Mouse (Mus musculus) lung, embryonic 15.5 days (tissue): Measurements from ENCODE around the gene Gm10100. TPM values are rescaled to one million over a fixed set of nuclear protein-coding genes. Genes with fewer than 3 reads are reported as not detected.
"Not testable (repeated sequence)": the region's sequence is repeated elsewhere in the genome, so short reads cannot be mapped to it uniquely, and the experiment has no call there.

Experiments used
- ATAC-seq: fragments of 200-750 bp; cut with Nextera tagmentation; 2 replicates; pipeline ENCODE4 v1.8.0; 2017; ENCODE audit warnings: moderate number of reproducible peaks, borderline replicate concordance; ENCODE audit not compliant: low FRiP score, low TSS enrichment; ENCODE audit errors: extremely low read depth
- H3K27ac ChIP-seq: fragments of 300-500 bp; sonication (generic); 2 replicates; pipeline ENCODE4 v1.5.1; 2015; ENCODE audit warnings: moderate library complexity, mild to moderate bottlenecking, inconsistent platforms
- H3K27me3 ChIP-seq: fragments of 300-500 bp; sonication (generic); 2 replicates; pipeline ENCODE4 v1.6.1; 2015; ENCODE audit warnings: inconsistent platforms
- H3K36me3 ChIP-seq: fragments of 300-500 bp; sonication (generic); 2 replicates; pipeline ENCODE4 v1.6.1; 2015; ENCODE audit warnings: inconsistent platforms
- H3K4me1 ChIP-seq: fragments of 300-500 bp; sonication (generic); 2 replicates; pipeline ENCODE4 v1.6.1; 2015; ENCODE audit warnings: inconsistent platforms
- H3K4me2 ChIP-seq: fragments of 300-500 bp; sonication (generic); 2 replicates; pipeline ENCODE4 v1.6.1; 2015; ENCODE audit warnings: inconsistent platforms, mild to moderate bottlenecking, moderate library complexity
- H3K4me3 ChIP-seq: fragments of 300-500 bp; sonication (generic); 2 replicates; pipeline ENCODE4 v1.5.1; 2015; ENCODE audit warnings: mild to moderate bottlenecking, inconsistent platforms
- H3K9ac ChIP-seq: fragments of 300-500 bp; sonication (generic); 2 replicates; pipeline ENCODE4 v1.6.1; 2015; ENCODE audit warnings: inconsistent platforms
- H3K9me3 ChIP-seq: fragments of 300-500 bp; sonication (generic); 2 replicates; pipeline ENCODE4 v1.6.1; 2016; ENCODE audit warnings: inconsistent platforms
- WGBS: fragments of 180-500 bp; shearing (Covaris S2); methylation state at CpG from one replicate; pipeline ENCODE4 v1.1.7; 2015; 5-methylcytosine and 5-hydroxymethylcytosine counted together
- polyA plus RNA-seq: library from polyadenylated mRNA; unstranded; fragments of >200 nt; fragmentation: Nextera tagmentation; extraction: Ambion mirVana; gene quantifications from 2 replicates; pipeline ENCODE4 v1.2.1, GENCODE M21; 2015

Gm10100 gene
- polyA plus RNA-seq, 1 experiment from 2014 or later: not detected

GRCm38 (mm10) chr10:77759582-77759981, 33.3 kb downstream of the Gm10100 start, which contains the start of gene Gm3233:
Gene Gm3233, minus strand, starts transcription at chr10:77759682.
- 50% methylated on average over 1 of the region's 1 CpGs for WGBS
- not testable (repeated sequence) for H3K27me3 ChIP-seq, H3K27ac ChIP-seq, ATAC-seq, H3K36me3 ChIP-seq, H3K4me2 ChIP-seq, H3K4me1 ChIP-seq, H3K4me3 ChIP-seq, H3K9ac ChIP-seq, H3K9me3 ChIP-seq

GRCm38 (mm10) chr10:77769727-77770126, 43.4 kb downstream of the Gm10100 start:
- Histone ChIP-seq H3K27ac (no peak overlapping the region), H3K4me2 (no peak overlapping the region), H3K9ac (no peak overlapping the region), H3K4me3 (no peak overlapping the region), H3K27me3 (no peaks in the 10 kb centered on the region), H3K4me1 (no peaks in the 10 kb centered on the region), H3K9me3 (no peaks in the 10 kb centered on the region), H3K36me3 (no peaks in the 10 kb centered on the region)
- WGBS: 72% methylated on average over 1 of the region's 1 CpGs
- no peak for ATAC-seq

GRCm38 (mm10) chr10:77771225-77771624, 44.9 kb downstream of the Gm10100 start, which contains the start of gene Gm3238:
Gene Gm3238, minus strand, starts transcription at chr10:77771325.
- H3K4me3 ChIP-seq, H3K4me2 ChIP-seq, H3K9ac ChIP-seq, H3K27me3 ChIP-seq, H3K4me1 ChIP-seq, H3K27ac ChIP-seq, ATAC-seq, H3K9me3 ChIP-seq, H3K36me3 ChIP-seq: not testable (repeated sequence)
- no CpG with 5 or more reads among the region's 1 CpGs for WGBS

- H3K4me2 ChIP-seq, H3K27ac ChIP-seq, ATAC-seq, H3K9me3 ChIP-seq, H3K4me1 ChIP-seq, H3K9ac ChIP-seq, H3K36me3 ChIP-seq, H3K4me3 ChIP-seq, H3K27me3 ChIP-seq: not testable (repeated sequence)
- 74% methylated on average over 3 of the region's 3 CpGs for WGBS
Observed at GRCm38 (mm10) chr10:77772142-77772541, 45.9 kb downstream of the Gm10100 start.

Other genes with a start within 250 kb of the Gm10100 start
- 35.1 and 38.0 TPM in 2 replicates for gene Fam207a, start 210.7 kb upstream of the Gm10100 start, polyA plus RNA-seq
- 3.7 and 5.3 TPM in 2 replicates for gene Itgb2, start 196.2 kb upstream of the Gm10100 start, polyA plus RNA-seq
- 118 and 122 TPM in 2 replicates for gene Pttg1ip, start 144.8 kb upstream of the Gm10100 start, polyA plus RNA-seq
- 350 and 361 TPM in 2 replicates for gene Sumo3, start 120.4 kb upstream of the Gm10100 start, polyA plus RNA-seq
- gene Gm49325, start 120.3 kb upstream of the Gm10100 start, polyA plus RNA-seq: 0.99 and 1.9 TPM in 2 replicates
- 73.8 and 74.3 TPM in 2 replicates for gene Ube2g2, start 104.2 kb upstream of the Gm10100 start, polyA plus RNA-seq
- 0.08 and 0.19 TPM in 2 replicates for gene Tspear, start 39.9 kb upstream of the Gm10100 start, polyA plus RNA-seq
- not detected in 2 replicates for gene Gm19402, start 35.7 kb upstream of the Gm10100 start, polyA plus RNA-seq
- gene Gm9508, start 29.3 kb upstream of the Gm10100 start, polyA plus RNA-seq: not detected in 2 replicates
- not detected in 2 replicates for gene Gm10272, start 19.9 kb upstream of the Gm10100 start, polyA plus RNA-seq
- not detected in 2 replicates for gene Gm10024, start 15.0 kb upstream of the Gm10100 start, polyA plus RNA-seq
- gene Gm10142, start 10.7 kb upstream of the Gm10100 start, polyA plus RNA-seq: not detected in 2 replicates
- gene Krtap12-1, start 5.9 kb upstream of the Gm10100 start, polyA plus RNA-seq: not detected in 2 replicates
- not detected in 2 replicates for gene Gm18596, start 16.2 kb downstream of the Gm10100 start, polyA plus RNA-seq
- gene Gm9736, start 24.9 kb downstream of the Gm10100 start, polyA plus RNA-seq: not detected in 2 replicates
- gene Gm3233, start 33.2 kb downstream of the Gm10100 start, polyA plus RNA-seq: not detected in 2 replicates
- gene Gm3238, start 44.8 kb downstream of the Gm10100 start, polyA plus RNA-seq: not detected in 2 replicates
- not detected in 2 replicates for gene Gm7138, start 50.5 kb downstream of the Gm10100 start, polyA plus RNA-seq
- not detected in 2 replicates for gene Gm3250, start 56.1 kb downstream of the Gm10100 start, polyA plus RNA-seq
- not detected in 2 replicates for gene Gm7137, start 61.7 kb downstream of the Gm10100 start, polyA plus RNA-seq
- not detected in 2 replicates for gene Gm9639, start 68.6 kb downstream of the Gm10100 start, polyA plus RNA-seq
- not detected in 2 replicates for gene Gm19668, start 72.6 kb downstream of the Gm10100 start, polyA plus RNA-seq
- gene Gm9507, start 85.4 kb downstream of the Gm10100 start, polyA plus RNA-seq: not detected in 2 replicates
- not detected in 2 replicates for gene Gm2696, start 88.2 kb downstream of the Gm10100 start, polyA plus RNA-seq
- not detected in 2 replicates for gene Krtap10-4, start 100.6 kb downstream of the Gm10100 start, polyA plus RNA-seq
- gene Krtap10-10, start 109.5 kb downstream of the Gm10100 start, polyA plus RNA-seq: not detected in 2 replicates
- not detected in 2 replicates for gene Gm36176, start 120.3 kb downstream of the Gm10100 start, polyA plus RNA-seq
- gene Gm10318, start 126.4 kb downstream of the Gm10100 start, polyA plus RNA-seq: not detected in 2 replicates
- gene Gm3285, start 135.5 kb downstream of the Gm10100 start, polyA plus RNA-seq: not detected in 2 replicates
- gene Lrrc3, start 176.1 kb downstream of the Gm10100 start, polyA plus RNA-seq: 4.5 TPM in 2 replicates
- gene Trpm2, start 244.1 kb downstream of the Gm10100 start, polyA plus RNA-seq: 0.72 and 1.6 TPM in 2 replicates